ENCODE assay signal across 8 mouse cellular contexts in genomic region chr8:45109371-45110063, GRCm38 (mm10). TPM values are rescaled to one million over a fixed set of nuclear protein-coding genes. Genes with fewer than 3 reads are reported as not detected.
DNase-seq lines count a peak whose midpoint lies in the region; ATAC-seq lines count a peak whose summit lies in the region.

No protein-coding gene starts in this region.

- WGBS in heart, embryonic 15.5 days, result 20% methylated on average over 13 of the region's 13 CpGs
- 18% methylated on average over 13 of the region's 13 CpGs for WGBS in embryonic facial prominence, embryonic 13.5 days
- 22% methylated on average over 13 of the region's 13 CpGs for WGBS in intestine, embryonic 16.5 days
- WGBS in midbrain, embryonic 13.5 days, result 23% methylated on average over 13 of the region's 13 CpGs

- H3K36me3 ChIP-seq in heart, embryonic 15.5 days, result no peaks in the 10 kb centered on the region
- H3K36me3 ChIP-seq in embryonic facial prominence, embryonic 13.5 days, result no peaks in the 10 kb centered on the region
- H3K36me3 ChIP-seq in intestine, embryonic 16.5 days (ENCODE audit: control insufficient read depth, insufficient read depth, low read length), result no peaks in the 10 kb centered on the region
- no peaks in the 10 kb centered on the region for H3K36me3 ChIP-seq in midbrain, embryonic 13.5 days

- H3K27ac ChIP-seq in heart, embryonic 15.5 days, result no peak overlapping the region
- H3K27ac ChIP-seq in embryonic facial prominence, embryonic 13.5 days, result no peak overlapping the region
- H3K27ac ChIP-seq in intestine, embryonic 16.5 days (ENCODE audit: low read length), result no peak overlapping the region
- no peak overlapping the region for H3K27ac ChIP-seq in midbrain, embryonic 13.5 days

- peaks cover 36% of the 10 kb centered on the region for H3K27me3 ChIP-seq in heart, embryonic 15.5 days
- H3K27me3 ChIP-seq in embryonic facial prominence, embryonic 13.5 days, result peaks cover 25% of the 10 kb centered on the region
- peaks cover 4% of the 10 kb centered on the region; the same call in 1 of the 2 replicates for H3K27me3 ChIP-seq in intestine, embryonic 16.5 days (replicated peaks; ENCODE audit: control insufficient read depth, insufficient read depth, low read length)
- H3K27me3 ChIP-seq in midbrain, embryonic 13.5 days, result 0 out of 2 replicates have a peak, but pooled peaks cover 4% of the 10 kb centered on the region

- peaks cover 6% of the 10 kb centered on the region for H3K4me1 ChIP-seq in heart, embryonic 15.5 days (replicated peaks)
- peaks cover 17% of the 10 kb centered on the region; the same call in 1 of the 2 replicates for H3K4me1 ChIP-seq in embryonic facial prominence, embryonic 13.5 days
- H3K4me1 ChIP-seq in intestine, embryonic 16.5 days (ENCODE audit: control insufficient read depth, insufficient read depth, low read length), result peaks cover 10% of the 10 kb centered on the region
- H3K4me1 ChIP-seq in midbrain, embryonic 13.5 days (replicated peaks), result peaks cover 18% of the 10 kb centered on the region

- ATAC-seq in heart, embryonic 15.5 days (replicated peaks; ENCODE audit: insufficient number of reproducible peaks, insufficient read depth, low FRiP score, low read depth), result no peak
- ATAC-seq in embryonic facial prominence, embryonic 13.5 days (ENCODE audit: insufficient number of reproducible peaks, insufficient read depth, low FRiP score, low TSS enrichment, low read depth), result no peak
- ATAC-seq in intestine, embryonic 16.5 days, result peak; percentile 80
- peak; percentile 79 for ATAC-seq in midbrain, embryonic 13.5 days

- DNase-seq in heart, adult 11 months, result no peak
- DNase-seq in adipocyte (ENCODE audit: low spot score), result no peak
- DNase-seq in kidney, adult 8-10 months, result no peak
- DNase-seq in adrenal gland, adult 2 months, result no peak

- peak overlapping the region; percentile 61 for H3K4me2 ChIP-seq in heart, embryonic 15.5 days
- peak overlapping the region; percentile 60 for H3K4me2 ChIP-seq in embryonic facial prominence, embryonic 13.5 days
- H3K4me2 ChIP-seq in intestine, embryonic 16.5 days (ENCODE audit: low read depth, low read length), result peak overlapping the region; percentile 63
- H3K4me2 ChIP-seq in midbrain, embryonic 13.5 days (replicated peaks), result peak overlapping the region; percentile 56

- no peaks in the 10 kb centered on the region for H3K9me3 ChIP-seq in heart, embryonic 15.5 days (replicated peaks)
- H3K9me3 ChIP-seq in embryonic facial prominence, embryonic 13.5 days, result no peaks in the 10 kb centered on the region
- H3K9me3 ChIP-seq in intestine, embryonic 16.5 days (ENCODE audit: control insufficient read depth, low read length), result no peaks in the 10 kb centered on the region
- no peaks in the 10 kb centered on the region for H3K9me3 ChIP-seq in midbrain, embryonic 13.5 days

- peak overlapping the region; percentile 37 for H3K4me3 ChIP-seq in heart, embryonic 15.5 days
- peak overlapping the region; percentile 35 for H3K4me3 ChIP-seq in embryonic facial prominence, embryonic 13.5 days
- peak overlapping the region; percentile 36 for H3K4me3 ChIP-seq in intestine, embryonic 16.5 days (ENCODE audit: low read length)
- peak overlapping the region; percentile 21 for H3K4me3 ChIP-seq in midbrain, embryonic 13.5 days (replicated peaks)

- H3K9ac ChIP-seq in heart, embryonic 15.5 days, result no peak overlapping the region
- peak overlapping the region; percentile 21; the same call in 1 of the 2 replicates for H3K9ac ChIP-seq in embryonic facial prominence, embryonic 13.5 days
- H3K9ac ChIP-seq in intestine, embryonic 16.5 days (ENCODE audit: low read depth, low read length), result no peak overlapping the region
- H3K9ac ChIP-seq in midbrain, embryonic 13.5 days (replicated peaks), result 0 out of 2 replicates have a peak overlapping the region, but pooled peaks have one; percentile 32

RNA-seq across cellular contexts. Expression of gene Mtnr1a, which starts 40.6 kb away (rescaled TPM):
- not detected in 2 replicates for polyA plus RNA-seq in heart, embryonic 15.5 days (2015; fragmentation: Nextera tagmentation; extraction: Ambion mirVana)
- polyA plus RNA-seq in embryonic facial prominence, embryonic 13.5 days (2015; fragmentation: Nextera tagmentation; extraction: Ambion mirVana), result not detected in 2 replicates
- polyA plus RNA-seq in intestine, embryonic 16.5 days (2015; fragmentation: Nextera tagmentation; extraction: Ambion mirVana), result 0.49 and 0.50 TPM in 2 replicates
- polyA plus RNA-seq in midbrain, embryonic 13.5 days (2015; fragmentation: Nextera tagmentation; extraction: Ambion mirVana), result 0.45 and 0.62 TPM in 2 replicates
- not detected for total RNA-seq in adrenal gland, adult 2 months (2021)
- polyA plus RNA-seq in adrenal gland, adult 2 months (2012; rRNA removed), result not detected in 2 replicates

Comparison
In these comparisons a context has a peak if more than half of its experiments do, and no peak if none do; other contexts are left out.
1. ATAC-seq: peak in intestine, embryonic 16.5 days (single experiment) and midbrain, embryonic 13.5 days (single experiment); none in heart, embryonic 15.5 days (single experiment) and embryonic facial prominence, embryonic 13.5 days (single experiment).
2. H3K9ac ChIP-seq: peak in embryonic facial prominence, embryonic 13.5 days (single experiment) and midbrain, embryonic 13.5 days (single experiment); none in heart, embryonic 15.5 days (single experiment) and intestine, embryonic 16.5 days (single experiment).
3. Peak in every context shown above with its lines, with median percentiles within 50 percentile points of each other: H3K4me2 ChIP-seq and H3K4me3 ChIP-seq.